Mouse (Mus musculus): Measurements from ENCODE around the gene Eif4a1. TPM values are rescaled to one million over a fixed set of nuclear protein-coding genes. Genes with fewer than 3 reads are reported as not detected.

Eif4a1 gene
- polyA plus RNA-seq, 1 experiment = 316 TPM

DNA sequence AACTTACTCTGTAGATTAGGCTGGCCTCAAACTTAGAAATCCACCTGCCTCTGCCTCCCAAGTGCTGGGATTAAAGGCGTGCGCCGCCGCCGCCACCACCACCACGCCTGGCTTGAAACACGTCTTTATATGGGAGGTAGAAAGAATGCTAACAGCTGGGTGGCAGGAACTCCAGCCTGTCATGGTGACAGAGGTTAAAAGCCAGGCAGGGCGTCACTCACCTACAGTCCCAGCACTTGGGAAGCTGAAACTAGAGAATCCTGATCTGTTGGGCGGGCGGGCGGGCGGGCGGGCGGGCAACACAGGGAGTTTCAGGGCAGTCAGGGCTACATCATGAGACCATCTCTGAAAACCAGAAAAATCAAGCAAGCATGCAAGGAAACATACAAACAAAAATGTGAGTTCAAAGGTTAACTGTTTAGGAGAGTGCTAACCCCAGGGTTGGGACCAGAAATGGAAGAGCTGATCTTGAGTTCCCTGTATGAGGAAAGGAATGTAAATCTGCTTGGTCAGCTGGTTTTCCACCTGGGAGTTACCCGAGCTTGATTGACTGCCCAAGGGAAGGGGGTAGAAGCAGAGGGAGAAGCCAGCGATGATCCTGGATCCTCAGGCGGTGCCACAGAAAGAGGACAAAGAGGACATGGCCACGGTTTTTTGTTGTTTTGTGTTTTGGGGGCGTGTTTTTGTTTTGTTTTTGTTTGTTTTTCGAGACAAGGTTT is 40.9 kb upstream of the Eif4a1 start:
- H3K27me3 ChIP-seq (ENCODE audit: control insufficient read depth, insufficient read depth, low read length) = no peaks in the 10 kb centered on the region
- no peak overlapping the region for H3K4me3 ChIP-seq (replicated peaks; ENCODE audit: insufficient read depth, low read depth, low read length)
- H3K4me1 ChIP-seq (ENCODE audit: control insufficient read depth, insufficient read depth, low read length) = peaks cover 20% of the 10 kb centered on the region
- no peak for DNase-seq
- no peak overlapping the region for H3K27ac ChIP-seq (ENCODE audit: insufficient read depth, low read length)
- 87% methylated on average over 20 of the region's 20 CpGs for WGBS
- TF ChIP-seq CTCF (IDR thresholded peaks at IDR 0.05; ENCODE audit: borderline replicate concordance, insufficient read depth, low read depth, low read length) (no peak), POLR2A (IDR thresholded peaks at IDR 0.05; ENCODE audit: borderline replicate concordance, insufficient read depth, low read length) (no peak)

DNA sequence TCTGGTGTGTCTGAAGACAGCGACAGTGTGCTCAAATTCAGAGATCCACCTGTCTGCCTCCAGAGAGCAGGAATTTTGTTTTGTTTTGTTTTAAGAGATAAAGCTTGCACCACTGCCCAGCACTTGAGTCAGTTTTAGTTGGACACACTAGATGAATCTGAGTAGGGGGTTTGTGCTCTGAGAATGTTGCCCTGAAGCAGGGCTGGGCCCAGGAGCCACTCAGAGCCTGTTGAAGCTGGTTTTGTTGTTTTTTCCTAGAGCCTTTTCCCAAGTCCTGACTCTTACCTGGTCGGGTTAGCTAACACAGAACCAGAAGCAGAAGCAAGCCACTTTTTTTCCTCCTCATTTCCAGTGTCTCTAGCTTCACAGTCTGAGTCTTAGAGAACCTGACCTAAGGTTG is 38.9 kb upstream of the Eif4a1 start:
- H3K4me1 ChIP-seq (ENCODE audit: control insufficient read depth, insufficient read depth, low read length) = peaks cover 34% of the 10 kb centered on the region
- no peaks in the 10 kb centered on the region for H3K27me3 ChIP-seq (ENCODE audit: control insufficient read depth, insufficient read depth, low read length)
- no peak overlapping the region for H3K27ac ChIP-seq (ENCODE audit: insufficient read depth, low read length)
- no peak for DNase-seq
- 97% methylated on average over 2 of the region's 2 CpGs for WGBS
- no peak overlapping the region for H3K4me3 ChIP-seq (replicated peaks; ENCODE audit: insufficient read depth, low read depth, low read length)
- no peak for TF ChIP-seq CTCF (IDR thresholded peaks at IDR 0.05; ENCODE audit: borderline replicate concordance, insufficient read depth, low read depth, low read length)

DNA sequence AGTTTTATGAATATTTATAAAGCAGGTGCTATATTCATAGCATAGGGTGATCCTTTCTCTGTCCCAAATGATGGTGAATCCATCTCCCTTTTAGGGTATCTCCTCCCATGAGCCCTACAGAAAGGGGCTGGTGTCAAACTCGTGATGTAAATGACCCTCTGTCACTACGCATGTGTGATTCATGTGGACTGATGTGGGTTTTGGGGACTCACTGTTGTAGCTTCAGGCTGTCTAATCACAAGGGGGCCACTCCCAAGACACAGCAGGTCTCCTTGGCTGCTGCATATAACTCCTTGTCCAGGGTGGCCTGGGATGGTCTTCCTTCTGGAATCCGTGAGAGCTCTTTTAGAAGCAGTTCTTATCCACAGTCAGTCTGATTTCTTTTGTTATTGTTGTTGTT is 38.2 kb upstream of the Eif4a1 start:
- no peaks in the 10 kb centered on the region for H3K27me3 ChIP-seq (ENCODE audit: control insufficient read depth, insufficient read depth, low read length)
- no peak for DNase-seq
- H3K4me3 ChIP-seq (replicated peaks; ENCODE audit: insufficient read depth, low read depth, low read length) = no peak overlapping the region
- peaks cover 34% of the 10 kb centered on the region for H3K4me1 ChIP-seq (ENCODE audit: control insufficient read depth, insufficient read depth, low read length)
- WGBS = 74% methylated on average over 3 of the region's 3 CpGs
- no peak overlapping the region for H3K27ac ChIP-seq (ENCODE audit: insufficient read depth, low read length)
- TF ChIP-seq POLR2A (IDR thresholded peaks at IDR 0.05; ENCODE audit: borderline replicate concordance, insufficient read depth, low read length) = no peak
- TF ChIP-seq CTCF (IDR thresholded peaks at IDR 0.05; ENCODE audit: borderline replicate concordance, insufficient read depth, low read depth, low read length) = no peak

DNA sequence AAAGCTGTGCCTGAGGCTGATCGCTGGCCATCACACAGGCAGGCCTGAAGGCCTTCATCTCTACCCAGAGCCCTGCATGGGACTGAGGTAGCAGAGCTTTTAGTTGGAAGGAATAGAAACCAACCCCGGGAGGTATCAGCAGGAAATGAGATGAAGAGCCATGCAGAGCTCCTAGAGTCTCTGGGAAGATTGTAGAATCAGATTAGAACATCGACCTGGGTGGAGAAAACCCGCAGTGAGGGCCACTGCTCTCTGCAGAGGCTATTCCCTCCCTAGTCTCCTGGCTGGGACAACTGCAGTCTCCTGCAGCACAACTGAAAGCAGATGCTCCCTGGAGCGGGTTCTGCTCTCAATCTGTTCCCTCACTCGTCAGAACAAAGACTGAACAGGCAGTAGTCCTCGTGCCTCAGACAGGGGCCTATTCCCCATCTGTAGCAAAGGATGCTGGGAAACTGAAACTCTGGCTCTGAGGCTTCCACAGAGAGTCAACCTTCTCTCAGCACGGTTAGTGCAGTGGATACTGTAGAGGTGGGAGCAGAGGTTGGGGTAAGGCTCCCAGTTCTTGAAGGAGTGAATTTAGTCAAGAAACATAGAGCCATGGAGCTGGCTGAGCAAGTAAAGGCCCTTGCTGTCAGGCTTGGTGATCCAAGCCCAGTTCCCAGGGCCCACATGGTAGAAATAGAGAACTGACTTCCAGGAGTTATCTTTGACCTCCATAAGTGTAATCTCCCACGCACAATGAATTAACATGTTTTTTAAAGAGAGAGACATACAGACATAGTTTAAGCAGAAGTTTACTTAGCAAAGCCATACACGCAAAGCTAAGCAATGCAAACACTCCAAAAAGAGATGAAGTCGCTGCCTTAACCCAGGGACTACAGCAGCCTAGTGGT is 37.6 kb upstream of the Eif4a1 start:
- TF ChIP-seq CTCF (IDR thresholded peaks at IDR 0.05; ENCODE audit: borderline replicate concordance, insufficient read depth, low read depth, low read length) = no peak
- no peak for TF ChIP-seq POLR2A (IDR thresholded peaks at IDR 0.05; ENCODE audit: borderline replicate concordance, insufficient read depth, low read length)
- Histone ChIP-seq H3K27ac (ENCODE audit: insufficient read depth, low read length) (peak overlapping the region; percentile 76), H3K4me3 (replicated peaks; ENCODE audit: insufficient read depth, low read depth, low read length) (no peak overlapping the region), H3K27me3 (ENCODE audit: control insufficient read depth, insufficient read depth, low read length) (no peaks in the 10 kb centered on the region), H3K4me1 (ENCODE audit: control insufficient read depth, insufficient read depth, low read length) (peaks cover 34% of the 10 kb centered on the region)
- 40% methylated on average over 11 of the region's 11 CpGs for WGBS
- peak in 1 of 2 experiments; percentile 29 for DNase-seq

DNA sequence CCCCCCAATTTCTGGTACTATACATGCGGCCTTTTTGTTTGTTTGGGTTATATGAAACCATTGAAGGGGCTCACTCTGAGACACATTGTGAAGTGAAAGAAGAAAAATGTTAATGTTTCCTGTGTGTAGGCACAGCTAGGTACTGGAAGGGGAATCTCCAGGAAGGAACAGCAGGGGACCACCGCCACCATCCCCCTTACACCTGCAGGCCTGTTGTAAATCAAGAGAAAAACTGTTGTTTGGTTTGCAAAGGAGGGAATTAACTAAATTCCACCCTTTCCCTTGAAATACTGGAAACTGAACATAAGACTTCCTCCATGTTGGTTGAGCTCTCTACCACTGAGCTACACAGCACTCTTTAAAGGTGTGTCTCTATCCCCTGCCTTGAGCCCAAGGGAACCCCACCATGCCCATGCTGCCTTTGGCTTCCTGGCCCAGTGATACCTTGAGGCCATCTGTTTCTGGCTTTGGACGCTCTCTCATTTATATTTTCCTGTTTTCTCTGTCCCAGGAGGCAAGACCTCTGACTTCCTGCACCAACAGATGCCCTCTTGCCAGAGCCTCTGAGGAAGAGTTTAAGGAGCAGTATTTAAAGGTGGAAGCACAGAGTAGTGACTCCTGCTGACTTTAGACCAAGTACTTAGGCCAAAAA is 36.5 kb upstream of the Eif4a1 start:
- no peak overlapping the region for H3K4me3 ChIP-seq (replicated peaks; ENCODE audit: insufficient read depth, low read depth, low read length)
- DNase-seq = peak in 1 of 2 experiments; percentile 64
- 69% methylated on average over 3 of the region's 3 CpGs for WGBS
- TF ChIP-seq POLR2A (IDR thresholded peaks at IDR 0.05; ENCODE audit: borderline replicate concordance, insufficient read depth, low read length) (no peak), CTCF (IDR thresholded peaks at IDR 0.05; ENCODE audit: borderline replicate concordance, insufficient read depth, low read depth, low read length) (no peak)
- H3K27ac ChIP-seq (ENCODE audit: insufficient read depth, low read length) = peak overlapping the region; percentile 47
- H3K27me3 ChIP-seq (ENCODE audit: control insufficient read depth, insufficient read depth, low read length) = no peaks in the 10 kb centered on the region
- H3K4me1 ChIP-seq (ENCODE audit: control insufficient read depth, insufficient read depth, low read length) = peaks cover 34% of the 10 kb centered on the region

DNA sequence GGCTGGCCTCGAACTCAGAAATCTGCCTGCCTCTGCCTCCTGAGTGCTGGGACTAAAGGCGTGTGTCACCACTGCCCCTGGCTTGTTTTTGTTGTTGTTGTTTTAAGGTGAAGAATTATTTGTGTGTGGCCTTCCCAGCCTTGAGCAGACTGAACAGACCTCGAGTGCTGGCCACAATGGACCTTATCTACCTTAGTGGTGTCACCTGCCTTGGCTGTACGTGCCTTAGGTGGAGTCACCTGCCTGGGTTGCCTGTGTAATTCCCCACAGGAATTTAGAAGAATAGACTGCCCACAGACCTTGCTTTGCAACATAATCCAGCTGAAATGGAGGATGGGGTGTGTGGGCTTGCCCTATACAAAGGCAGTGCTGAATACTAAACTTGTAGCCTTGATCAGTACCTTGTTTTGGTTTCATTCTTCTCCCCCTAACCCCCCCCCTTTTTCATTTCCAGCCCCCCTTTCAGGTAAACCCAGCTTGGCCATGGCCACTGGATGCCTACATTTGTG is 35.7 kb upstream of the Eif4a1 start:
- TF ChIP-seq POLR2A (IDR thresholded peaks at IDR 0.05; ENCODE audit: borderline replicate concordance, insufficient read depth, low read length) (no peak), CTCF (IDR thresholded peaks at IDR 0.05; ENCODE audit: borderline replicate concordance, insufficient read depth, low read depth, low read length) (no peak)
- H3K4me1 ChIP-seq (ENCODE audit: control insufficient read depth, insufficient read depth, low read length) = peaks cover 34% of the 10 kb centered on the region
- 86% methylated on average over 4 of the region's 4 CpGs for WGBS
- no peak overlapping the region for H3K4me3 ChIP-seq (replicated peaks; ENCODE audit: insufficient read depth, low read depth, low read length)
- H3K27ac ChIP-seq (ENCODE audit: insufficient read depth, low read length) = 0 out of 2 replicates have a peak overlapping the region, but pooled peaks have one; percentile 4
- DNase-seq = no peak
- H3K27me3 ChIP-seq (ENCODE audit: control insufficient read depth, insufficient read depth, low read length) = no peaks in the 10 kb centered on the region

DNA sequence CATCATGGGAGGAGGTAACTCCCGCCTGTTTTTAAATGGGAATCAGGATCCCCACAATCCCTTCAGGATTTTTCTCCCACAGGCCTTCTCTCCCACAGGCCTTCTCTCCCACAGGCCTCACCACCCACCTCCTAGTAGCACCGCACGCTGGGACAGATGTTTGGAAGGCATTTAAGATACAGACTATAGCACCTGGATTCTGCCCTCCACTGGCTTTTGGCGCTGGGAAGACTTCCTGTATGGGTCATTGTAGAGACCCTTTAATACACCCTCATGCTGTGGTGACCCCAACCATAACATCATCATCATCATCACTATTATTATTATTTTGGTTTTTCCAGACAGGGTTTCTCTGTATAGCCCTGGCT is 35.2 kb upstream of the Eif4a1 start:
- WGBS = 50% methylated on average over 4 of the region's 4 CpGs
- H3K27me3 ChIP-seq (ENCODE audit: control insufficient read depth, insufficient read depth, low read length) = no peaks in the 10 kb centered on the region
- H3K27ac ChIP-seq (ENCODE audit: insufficient read depth, low read length) = peak overlapping the region; percentile 3
- H3K4me3 ChIP-seq (replicated peaks; ENCODE audit: insufficient read depth, low read depth, low read length) = no peak overlapping the region
- DNase-seq = no peak
- TF ChIP-seq CTCF (IDR thresholded peaks at IDR 0.05; ENCODE audit: borderline replicate concordance, insufficient read depth, low read depth, low read length) (no peak), POLR2A (IDR thresholded peaks at IDR 0.05; ENCODE audit: borderline replicate concordance, insufficient read depth, low read length) (no peak)
- peaks cover 34% of the 10 kb centered on the region for H3K4me1 ChIP-seq (ENCODE audit: control insufficient read depth, insufficient read depth, low read length)
